Mouse (Mus musculus) MEL (cell line): Measurements from ENCODE around the gene Vps51.

Source experiments
- EP300 ChIP-seq, 2 experiments: IDR thresholded peaks; 2 replicates each; pipeline ENCODE4 v1.6.1; 2011; ENCODE audit warnings: improper control_type of control experiment in 2 of 2, low read length in 2 of 2, low read depth in 1 of 2, mild to moderate bottlenecking in 1 of 2
- MEF2A ChIP-seq: IDR thresholded peaks from 2 replicates; pipeline ENCODE4 v1.6.1; 2014; ENCODE audit warnings: low read depth, mild to moderate bottlenecking, inconsistent platforms, low read length, improper control_type of control experiment; ENCODE audit not compliant: poor library complexity, insufficient replicate concordance, severe bottlenecking; ENCODE audit errors: extremely low read depth

- TF ChIP-seq EP300 (IDR thresholded peaks at IDR 0.05; ENCODE audit: low read depth in 1 of 2, low read length in 2 of 2) (no peak), MEF2A (no peak)
These were observed 10.5 kb downstream of the Vps51 start for GRCm38 (mm10) chr19:6066571-6066970.
